Mouse (Mus musculus) myocyte (in vitro differentiated cells): ENCODE results near the gene Cps1.

Experiments
- CEBPB ChIP-seq: IDR thresholded peaks from 2 replicates; pipeline ENCODE4 v1.6.1; 2011; ENCODE audit warnings: mild to moderate bottlenecking, moderate library complexity; ENCODE audit not compliant: poor library complexity, insufficient read depth, severe bottlenecking
- E2F4 ChIP-seq: IDR thresholded peaks from one replicate; pipeline ENCODE4 v1.6.1; 2011; ENCODE audit warnings: mild to moderate bottlenecking, control low read depth, moderate library complexity; ENCODE audit not compliant: insufficient read depth
- MYOD1 ChIP-seq, 3 experiments: IDR thresholded peaks; one replicate each; pipeline ENCODE4 v1.6.1; 2011; ENCODE audit warnings: control low read depth in 2 of 3, low read depth in 2 of 3, mild to moderate bottlenecking in 2 of 3, moderate library complexity in 1 of 3; ENCODE audit not compliant: insufficient read length in 2 of 3, control insufficient read depth in 1 of 3
- MYOG ChIP-seq, 3 experiments: IDR thresholded peaks; one replicate each; pipeline ENCODE4 v1.6.1; 2011; ENCODE audit warnings: control low read depth in 2 of 3, low read depth in 2 of 3, mild to moderate bottlenecking in 2 of 3; ENCODE audit not compliant: insufficient read length in 2 of 3, control insufficient read depth in 1 of 3, insufficient read depth in 1 of 3
- POLR2A ChIP-seq: IDR thresholded peaks from one replicate; pipeline ENCODE4 v1.6.1; 2011; ENCODE audit warnings: low read depth, mild to moderate bottlenecking, control low read depth, moderate library complexity; ENCODE audit not compliant: insufficient read length
- TCF3 ChIP-seq: IDR thresholded peaks from one replicate; pipeline ENCODE4 v1.6.1; 2011; ENCODE audit warnings: low read depth, control low read depth; ENCODE audit not compliant: insufficient read length

DNA sequence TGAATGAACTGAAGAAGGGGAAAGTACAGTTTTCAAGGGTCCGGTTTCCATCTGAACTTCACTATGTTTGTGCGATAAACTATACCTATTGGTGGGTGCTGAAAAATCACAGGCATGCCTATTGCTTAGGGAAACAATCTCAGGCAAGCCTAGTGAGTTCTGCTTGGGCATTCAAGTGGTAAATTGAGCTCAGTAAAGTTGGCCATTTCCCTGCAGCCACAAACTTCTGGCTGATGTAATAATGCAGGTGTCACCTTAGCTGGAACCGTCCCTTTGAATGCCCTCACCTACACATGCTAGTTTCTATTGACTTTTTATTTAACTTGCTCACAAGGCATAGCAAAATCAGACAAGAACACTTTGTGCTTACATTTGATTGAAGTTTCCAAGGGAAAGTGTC, 61.3 kb downstream of the Cps1 start:
- TF ChIP-seq POLR2A: no peak
- TF ChIP-seq MYOG (IDR thresholded peaks at IDR 0.05; ENCODE audit: control insufficient read depth in 1 of 3, insufficient read depth in 1 of 3, insufficient read length in 2 of 3, low read depth in 2 of 3): no peak
- TF ChIP-seq CEBPB: no peak
- TF ChIP-seq TCF3: no peak
- TF ChIP-seq MYOD1 (IDR thresholded peaks at IDR 0.05; ENCODE audit: control insufficient read depth in 1 of 3, insufficient read length in 2 of 3, low read depth in 2 of 3): no peak
- TF ChIP-seq E2F4: no peak
